Mouse (Mus musculus) intestine, embryonic 16.5 days (tissue): Measurements from ENCODE around the gene Kank3. TPM values are rescaled to one million over a fixed set of nuclear protein-coding genes. Genes with fewer than 3 reads are reported as not detected.

Source experiments
- ATAC-seq: fragments of 200-750 bp; cut with Nextera tagmentation; 2 replicates; pipeline ENCODE4 v1.8.0; 2017; ENCODE audit warnings: moderate TSS enrichment, moderate library complexity
- H3K27ac ChIP-seq: fragments of 300-500 bp; sonication (generic); 2 replicates; pipeline ENCODE4 v1.5.1; 2014; ENCODE audit warnings: mild to moderate bottlenecking, low read length
- H3K27me3 ChIP-seq: fragments of 300-500 bp; sonication (generic); replicated peaks from 2 replicates; pipeline ENCODE4 v1.6.1; 2014; ENCODE audit warnings: low read length, control low read depth, mixed read lengths; ENCODE audit not compliant: control insufficient read depth, insufficient read depth
- H3K36me3 ChIP-seq: fragments of 300-500 bp; sonication (generic); 2 replicates; pipeline ENCODE4 v1.6.1; 2014; ENCODE audit warnings: low read length, control low read depth; ENCODE audit not compliant: control insufficient read depth, insufficient read depth
- H3K4me1 ChIP-seq: fragments of 300-500 bp; sonication (generic); 2 replicates; pipeline ENCODE4 v1.6.1; 2014; ENCODE audit warnings: low read length, control low read depth, mixed read lengths; ENCODE audit not compliant: control insufficient read depth, insufficient read depth
- H3K4me2 ChIP-seq: fragments of 300-500 bp; sonication (generic); 2 replicates; pipeline ENCODE4 v1.6.1; 2014; ENCODE audit warnings: low read depth, low read length, control low read depth
- H3K4me3 ChIP-seq: fragments of 300-500 bp; sonication (generic); 2 replicates; pipeline ENCODE4 v1.5.1; 2014; ENCODE audit warnings: mild to moderate bottlenecking, low read length
- H3K9ac ChIP-seq: fragments of 300-500 bp; sonication (generic); 2 replicates; pipeline ENCODE4 v1.6.1; 2014; ENCODE audit warnings: low read depth, low read length
- H3K9me3 ChIP-seq: fragments of 300-500 bp; sonication (generic); 2 replicates; pipeline ENCODE4 v1.6.1; 2016; ENCODE audit warnings: low read length, control low read depth; ENCODE audit not compliant: control insufficient read depth
- WGBS: fragments of 180-500 bp; shearing (Covaris S2); extraction: QIAGEN DNeasy Blood & Tissue Kit; methylation state at CpG from one replicate; pipeline ENCODE4 v1.1.7; 2014; 5-methylcytosine and 5-hydroxymethylcytosine counted together
- polyA plus RNA-seq: library from polyadenylated mRNA; unstranded; fragments of >200 nt; fragmentation: Nextera tagmentation; extraction: Ambion mirVana; gene quantifications from 2 replicates; pipeline ENCODE4 v1.2.1, GENCODE M21; 2015

Kank3 gene
- polyA plus RNA-seq, 1 experiment from 2014 or later = 22.7 TPM

DNA sequence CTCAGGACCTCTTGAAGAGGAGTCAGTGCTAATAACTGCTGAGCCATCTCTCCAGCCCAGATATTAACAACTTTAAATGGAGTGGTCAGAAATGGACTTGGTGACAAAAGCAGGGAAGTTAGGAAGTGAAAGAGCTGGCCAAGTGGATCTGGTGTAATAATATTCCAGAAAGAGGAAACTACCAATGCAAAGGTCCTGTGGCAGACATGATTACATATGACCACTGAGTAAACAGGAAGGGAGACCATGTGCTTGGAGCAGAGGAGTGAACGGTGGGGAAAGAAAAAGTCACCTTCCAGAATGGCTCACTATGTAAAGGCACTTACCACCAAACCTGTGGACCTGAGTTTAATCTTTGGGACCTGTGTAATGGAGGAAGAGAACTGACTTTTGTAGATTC is 11.0 kb upstream of the Kank3 start:
- H3K4me1 ChIP-seq = peaks cover 3% of the 10 kb centered on the region; the same call in 1 of the 2 replicates
- no peak for ATAC-seq
- no peak overlapping the region for H3K4me2 ChIP-seq
- H3K27ac ChIP-seq = no peak overlapping the region
- H3K9me3 ChIP-seq = no peaks in the 10 kb centered on the region
- no peak overlapping the region for H3K9ac ChIP-seq
- 49% methylated on average over 1 of the region's 1 CpGs for WGBS
- no peaks in the 10 kb centered on the region for H3K27me3 ChIP-seq
- no peak overlapping the region for H3K4me3 ChIP-seq
- no peaks in the 10 kb centered on the region for H3K36me3 ChIP-seq

DNA sequence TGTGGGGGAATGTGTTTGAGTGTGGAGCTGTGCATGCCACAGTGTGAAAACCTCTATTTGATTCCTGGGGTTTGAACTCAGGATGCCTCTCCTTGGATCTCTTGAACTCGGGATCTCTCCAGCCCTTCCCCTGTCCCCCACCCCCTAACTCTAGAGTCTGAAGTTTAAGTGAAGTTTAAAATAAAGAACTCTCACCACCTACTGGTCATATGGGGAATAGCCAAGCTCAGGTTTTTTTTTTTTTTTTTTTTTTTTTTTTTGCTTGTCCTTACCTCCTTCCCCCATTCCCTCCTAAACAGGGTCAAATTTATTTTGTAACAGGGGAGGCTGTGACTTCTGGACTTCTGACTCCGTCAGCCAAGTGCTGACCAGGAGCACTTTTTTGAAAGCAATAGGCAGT is 8.1 kb upstream of the Kank3 start:
- H3K27ac ChIP-seq = no peak overlapping the region
- H3K36me3 ChIP-seq = no peaks in the 10 kb centered on the region
- no peak overlapping the region for H3K9ac ChIP-seq
- ATAC-seq = no peak
- no peak overlapping the region for H3K4me3 ChIP-seq
- H3K9me3 ChIP-seq = no peaks in the 10 kb centered on the region
- no peak overlapping the region for H3K4me2 ChIP-seq
- 5% methylated on average over 2 of the region's 2 CpGs for WGBS
- no peaks in the 10 kb centered on the region for H3K27me3 ChIP-seq
- peaks cover 3% of the 10 kb centered on the region; the same call in 1 of the 2 replicates for H3K4me1 ChIP-seq

DNA sequence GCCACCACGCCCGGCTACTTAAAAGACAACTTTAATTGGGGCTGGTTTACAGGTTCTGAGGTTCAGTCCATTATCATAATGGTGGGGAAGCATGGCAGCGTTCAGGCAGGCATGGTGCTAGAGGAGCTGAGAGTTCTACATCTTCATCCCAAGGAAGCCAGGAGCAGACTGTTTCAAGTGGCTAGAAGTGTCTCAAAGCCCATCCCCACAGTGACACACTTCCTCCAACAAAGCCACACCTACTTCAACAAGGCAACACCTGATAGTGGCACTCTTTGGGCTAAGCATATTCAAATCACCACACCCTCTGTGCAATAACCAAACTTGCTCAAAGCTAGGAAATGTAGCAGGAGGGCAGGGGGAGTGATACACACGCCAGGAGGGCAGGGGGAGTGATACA is 6.1 kb upstream of the Kank3 start:
- Histone ChIP-seq H3K9me3 (no peaks in the 10 kb centered on the region), H3K9ac (no peak overlapping the region), H3K4me2 (no peak overlapping the region), H3K27ac (no peak overlapping the region), H3K4me1 (peaks cover 3% of the 10 kb centered on the region; the same call in 1 of the 2 replicates), H3K27me3 (no peaks in the 10 kb centered on the region), H3K4me3 (no peak overlapping the region), H3K36me3 (no peaks in the 10 kb centered on the region)
- no peak for ATAC-seq
- WGBS = 57% methylated on average over 4 of the region's 4 CpGs

DNA sequence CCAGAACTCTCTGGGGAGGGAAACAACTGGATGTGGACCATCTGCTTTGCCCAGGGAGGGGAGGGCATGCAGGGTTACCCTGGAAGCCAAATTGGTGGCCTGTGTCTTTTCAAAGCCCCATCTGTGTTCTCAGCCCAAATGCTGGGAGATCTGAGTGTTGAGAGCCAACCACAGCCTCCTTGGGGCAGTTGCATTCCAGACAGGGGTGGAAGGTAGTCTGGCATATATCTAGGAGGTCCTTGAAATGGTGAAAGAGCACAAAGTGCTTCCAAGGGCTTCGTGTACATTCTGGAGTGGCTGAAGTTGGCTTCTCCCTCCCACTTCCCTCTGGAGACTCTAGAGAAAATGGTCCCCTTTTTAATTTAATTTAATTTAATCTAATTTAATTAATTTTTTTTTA is 5.6 kb upstream of the Kank3 start:
- H3K27ac ChIP-seq = no peak overlapping the region
- H3K9ac ChIP-seq = no peak overlapping the region
- no peak for ATAC-seq
- no peaks in the 10 kb centered on the region for H3K9me3 ChIP-seq
- no peak overlapping the region for H3K4me3 ChIP-seq
- H3K36me3 ChIP-seq = no peaks in the 10 kb centered on the region
- no peaks in the 10 kb centered on the region for H3K27me3 ChIP-seq
- WGBS = 42% methylated on average over 1 of the region's 1 CpGs
- H3K4me2 ChIP-seq = no peak overlapping the region
- H3K4me1 ChIP-seq = peaks cover 3% of the 10 kb centered on the region; the same call in 1 of the 2 replicates

DNA sequence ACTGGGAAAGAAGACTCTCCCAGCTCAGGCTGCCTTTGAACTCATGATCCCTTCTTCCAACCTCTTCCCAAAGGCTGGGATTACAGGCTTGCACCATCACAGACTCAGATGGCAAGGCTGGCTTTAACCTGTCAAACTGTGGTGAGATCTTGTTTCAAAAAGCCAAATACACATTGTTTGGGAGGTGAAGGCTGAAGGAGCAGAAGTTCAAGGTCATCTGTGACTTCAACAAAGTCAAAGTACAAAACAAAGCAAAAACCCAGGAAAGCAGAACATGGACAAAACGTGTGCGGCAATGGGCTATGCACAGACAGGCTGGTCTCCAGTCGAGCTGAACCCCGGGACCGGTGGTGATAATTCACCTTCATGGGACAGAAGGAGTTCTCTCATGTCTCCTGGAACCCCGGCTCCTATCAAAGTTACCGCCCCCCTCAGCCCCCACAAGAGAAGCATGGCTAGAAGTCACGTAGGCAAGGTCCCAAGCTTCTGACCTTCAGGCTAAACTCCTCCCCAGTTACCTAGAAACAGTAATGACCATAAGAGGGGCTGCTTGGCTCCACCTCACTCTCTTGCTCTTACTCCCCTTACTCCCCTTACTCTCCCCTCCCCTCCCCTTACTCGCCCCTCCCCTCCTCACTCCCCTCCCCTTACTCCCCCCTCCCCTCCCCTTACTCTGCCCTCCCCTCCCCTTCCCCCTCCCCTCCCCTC is 3.0 kb upstream of the Kank3 start:
- Histone ChIP-seq H3K9ac (no peak overlapping the region), H3K4me2 (no peak overlapping the region), H3K36me3 (no peaks in the 10 kb centered on the region), H3K9me3 (no peaks in the 10 kb centered on the region), H3K27me3 (no peaks in the 10 kb centered on the region), H3K4me1 (peaks cover 6% of the 10 kb centered on the region; the same call in 1 of the 2 replicates), H3K27ac (no peak overlapping the region), H3K4me3 (no peak overlapping the region)
- ATAC-seq = no peak
- WGBS = 63% methylated on average over 8 of the region's 9 CpGs

GRCm38 (mm10) chr17:33808192-33808591 is 2.1 kb upstream of the Kank3 start:
- Histone ChIP-seq H3K4me1 (peaks cover 7% of the 10 kb centered on the region; the same call in 1 of the 2 replicates), H3K9me3 (no peaks in the 10 kb centered on the region), H3K4me2 (no peak overlapping the region), H3K36me3 (no peaks in the 10 kb centered on the region), H3K27me3 (no peaks in the 10 kb centered on the region), H3K27ac (no peak overlapping the region), H3K9ac (no peak overlapping the region), H3K4me3 (no peak overlapping the region)
- 39% methylated on average over 10 of the region's 10 CpGs for WGBS
- no peak for ATAC-seq

DNA sequence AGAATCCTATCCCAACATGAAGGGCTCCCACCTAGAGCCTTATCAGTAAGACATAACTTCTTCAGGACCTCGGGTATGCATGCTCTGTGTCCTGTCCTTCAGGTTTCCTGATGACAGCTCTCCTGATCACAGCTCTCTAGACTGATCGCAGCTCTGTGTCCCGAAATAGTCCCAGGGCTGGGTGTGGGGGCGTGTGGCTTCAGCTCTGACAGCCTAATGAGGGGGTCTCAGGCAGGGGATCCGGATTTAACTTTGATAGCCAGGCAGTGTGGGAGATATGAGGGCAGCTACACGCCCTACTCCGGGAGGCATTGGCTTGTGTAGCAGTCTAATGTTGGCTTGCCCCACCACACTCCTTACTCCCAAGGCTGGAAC is 810 bp downstream of the Kank3 start:
- Histone ChIP-seq H3K27me3 (no peaks in the 10 kb centered on the region), H3K4me3 (peak overlapping the region; percentile 60), H3K36me3 (no peaks in the 10 kb centered on the region), H3K27ac (no peak overlapping the region), H3K9me3 (no peaks in the 10 kb centered on the region), H3K4me2 (peak overlapping the region; percentile 95), H3K9ac (peak overlapping the region; percentile 61), H3K4me1 (peaks cover 7% of the 10 kb centered on the region; the same call in 1 of the 2 replicates)
- ATAC-seq = peak; percentile 6; the same call in 1 of the 2 replicates
- WGBS = 21% methylated on average over 7 of the region's 7 CpGs

DNA sequence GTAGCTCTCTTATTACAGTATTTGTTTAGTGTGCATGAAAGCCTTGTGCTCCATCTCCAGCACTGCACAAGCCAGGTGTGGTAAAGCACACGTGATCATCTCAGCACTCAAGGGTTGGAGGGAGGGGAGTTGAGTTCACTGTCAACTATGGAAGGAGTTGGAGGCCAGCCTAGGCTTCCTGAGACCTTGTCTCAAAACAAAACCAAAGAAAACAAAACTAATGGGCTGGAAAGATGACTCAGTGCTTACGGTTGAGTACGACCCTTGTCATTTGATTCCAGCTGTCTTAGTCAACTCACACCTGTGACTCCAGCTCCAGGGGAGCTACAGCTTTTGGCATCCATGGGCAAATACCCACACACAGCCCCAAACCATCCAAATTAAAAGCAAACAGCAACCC is 2.2 kb downstream of the Kank3 start:
- Histone ChIP-seq H3K4me3 (no peak overlapping the region), H3K9ac (no peak overlapping the region), H3K4me2 (no peak overlapping the region), H3K9me3 (no peaks in the 10 kb centered on the region), H3K27ac (no peak overlapping the region), H3K36me3 (no peaks in the 10 kb centered on the region), H3K4me1 (peaks cover 7% of the 10 kb centered on the region; the same call in 1 of the 2 replicates), H3K27me3 (no peaks in the 10 kb centered on the region)
- 44% methylated on average over 3 of the region's 3 CpGs for WGBS
- ATAC-seq = no peak

DNA sequence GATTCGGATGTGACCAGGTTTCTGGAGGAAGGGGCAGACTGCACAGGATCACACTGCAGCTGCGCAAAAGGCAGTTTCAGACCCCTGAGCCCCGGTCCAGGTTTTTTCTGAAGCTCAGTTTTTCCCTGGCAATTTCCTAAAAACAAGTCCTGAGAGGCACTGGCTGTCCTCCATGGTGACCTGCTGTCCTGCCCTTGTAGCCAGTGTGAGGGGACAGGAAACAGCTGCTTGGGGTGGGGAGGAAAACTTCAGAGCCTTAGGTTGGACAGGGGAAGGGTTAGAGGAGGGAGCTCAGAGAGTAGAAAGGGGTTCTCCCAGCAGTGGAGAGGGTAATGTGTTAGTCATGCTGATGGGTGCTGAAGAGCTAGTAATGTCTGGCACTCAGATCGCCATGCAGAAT is 2.7 kb downstream of the Kank3 start:
- H3K4me2 ChIP-seq = no peak overlapping the region
- H3K4me3 ChIP-seq = no peak overlapping the region
- ATAC-seq = no peak
- H3K9ac ChIP-seq = no peak overlapping the region
- no peaks in the 10 kb centered on the region for H3K27me3 ChIP-seq
- no peaks in the 10 kb centered on the region for H3K9me3 ChIP-seq
- H3K4me1 ChIP-seq = peaks cover 10% of the 10 kb centered on the region
- H3K36me3 ChIP-seq = no peaks in the 10 kb centered on the region
- WGBS = 60% methylated on average over 4 of the region's 4 CpGs
- H3K27ac ChIP-seq = 0 out of 2 replicates have a peak overlapping the region, but pooled peaks have one; percentile 5

DNA sequence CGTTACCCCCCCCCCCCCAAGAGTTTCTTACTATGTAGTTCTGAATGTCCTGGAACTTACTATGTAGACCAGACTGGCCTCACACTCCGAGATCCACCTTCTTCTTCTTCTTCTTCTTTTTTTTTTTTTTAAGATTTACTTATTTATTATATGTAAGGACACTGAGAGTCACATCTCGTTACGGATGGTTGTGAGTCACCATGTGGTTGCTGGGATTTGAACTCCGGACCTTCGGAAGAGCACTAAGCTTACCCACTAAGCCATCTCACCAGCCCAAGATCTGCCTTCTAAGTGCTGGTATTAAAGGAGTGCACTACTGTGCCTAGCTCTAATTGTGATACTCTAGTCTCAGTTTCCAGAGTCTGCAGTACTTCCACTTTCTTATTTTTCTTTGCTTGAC is 5.1 kb downstream of the Kank3 start:
- Histone ChIP-seq H3K9me3 (no peaks in the 10 kb centered on the region), H3K4me1 (peaks cover 15% of the 10 kb centered on the region), H3K27me3 (no peaks in the 10 kb centered on the region), H3K4me2 (no peak overlapping the region), H3K4me3 (no peak overlapping the region), H3K27ac (no peak overlapping the region), H3K9ac (no peak overlapping the region), H3K36me3 (peaks cover 6% of the 10 kb centered on the region; the same call in 1 of the 2 replicates)
- 86% methylated on average over 6 of the region's 6 CpGs for WGBS
- no peak for ATAC-seq
